Comparison of ENCODE assay signal across 8 mouse cellular contexts in genomic region chr2:21187576-21187975, GRCm38 (mm10). TPM values are rescaled to one million over a fixed set of nuclear protein-coding genes. Genes with fewer than 3 reads are reported as not detected.
DNase-seq lines count a peak whose midpoint lies in the region; ATAC-seq and TF ChIP-seq lines count a peak whose summit lies in the region.

No protein-coding gene starts in this region.

- TF ChIP-seq POLR2A in kidney, adult 2 months (IDR thresholded peaks at IDR 0.05; ENCODE audit: low read depth, low read length) = no peak

- no peak for ATAC-seq in kidney, embryonic 16.5 days (ENCODE audit: low FRiP score, low TSS enrichment)

- no peak overlapping the region for H3K27ac ChIP-seq in kidney, adult 2 months (ENCODE audit: insufficient read depth, low read depth, low read length)
- H3K27ac ChIP-seq in kidney, embryonic 16.5 days (ENCODE audit: low read length) = no peak overlapping the region

- H3K4me3 ChIP-seq in kidney, adult 2 months (ENCODE audit: insufficient read depth, low read depth, low read length) = no peak overlapping the region
- H3K4me3 ChIP-seq in kidney, embryonic 16.5 days (ENCODE audit: low read length) = no peak overlapping the region

- no peaks in the 10 kb centered on the region for H3K27me3 ChIP-seq in kidney, adult 2 months (replicated peaks; ENCODE audit: control insufficient read depth, insufficient read depth, low read length)
- no peaks in the 10 kb centered on the region for H3K27me3 ChIP-seq in kidney, embryonic 16.5 days (ENCODE audit: insufficient read depth, low read length)

- no peaks in the 10 kb centered on the region for H3K9me3 ChIP-seq in kidney, embryonic 16.5 days (ENCODE audit: low read length)

- H3K9ac ChIP-seq in kidney, embryonic 16.5 days (replicated peaks; ENCODE audit: low read length) = no peak overlapping the region

- 36% methylated on average over 7 of the region's 7 CpGs for WGBS in kidney, adult 2 months
- 46% methylated on average over 7 of the region's 7 CpGs for WGBS in kidney, embryonic 16.5 days

- DNase-seq in kidney, adult 2 months = peak; percentile 61
- peak; percentile 31 for DNase-seq in MEL-GATA-1-ER (ENCODE audit: extremely low read depth, low read depth)
- peak; percentile 80 to 81 for DNase-seq in cerebellum, postnatal 10 days
- DNase-seq in heart, postnatal 36 days = peak; percentile 74 to 78
- DNase-seq in left cerebral cortex, postnatal 36 days (ENCODE audit: low spot score in 2 of 2) = peak; percentile 44 to 64
- peak; percentile 48 for DNase-seq in retina, embryonic 14.5 days (ENCODE audit: low spot score)
- DNase-seq in yolk sac, embryonic 10.5 days (ENCODE audit: low spot score) = peak; percentile 9

- no peaks in the 10 kb centered on the region for H3K36me3 ChIP-seq in kidney, adult 2 months (ENCODE audit: control insufficient read depth, insufficient read depth, low read length)
- no peaks in the 10 kb centered on the region for H3K36me3 ChIP-seq in kidney, embryonic 16.5 days (ENCODE audit: insufficient read depth, low read length)

- intact Hi-C loops in heart, postnatal 36 days (cut with DNase I) = loop anchor here (1.0 to 2.0 kb wide), 2 partner anchors 219 to 289 kb away; partner anchors contain the start of gene Arhgap21
- intact Hi-C loops in left cerebral cortex, postnatal 36 days (cut with DNase I) = loop anchor here (1.0 to 5.0 kb wide), 2 partner anchors 133 to 220 kb away; partner anchors contain the start of gene Arhgap21

- H3K4me1 ChIP-seq in kidney, adult 2 months (ENCODE audit: control insufficient read depth, insufficient read depth, low read length) = no peaks in the 10 kb centered on the region
- H3K4me1 ChIP-seq in kidney, embryonic 16.5 days (ENCODE audit: insufficient read depth, low read length) = no peaks in the 10 kb centered on the region

- no peak overlapping the region for H3K4me2 ChIP-seq in kidney, embryonic 16.5 days (replicated peaks; ENCODE audit: low read depth, low read length)

- peak; percentile 85 for TF ChIP-seq CTCF in kidney, adult 2 months (conservative IDR thresholded peaks at IDR 0.05; ENCODE audit: insufficient read depth, insufficient read length, low read depth, low read length)

RNA-seq across cellular contexts. Expression of gene Enkur, which starts 17.6 kb away (rescaled TPM):
- polyA plus RNA-seq in kidney, adult 2 months (2012; rRNA removed) = 0.19 TPM in 1 of 2 replicates, not detected in the other
- polyA plus RNA-seq in kidney, embryonic 16.5 days (2015; fragmentation: Nextera tagmentation; extraction: Ambion mirVana) = 0.29 TPM in 1 of 2 replicates, not detected in the other
- total RNA-seq in heart, postnatal 36 days (2021) = 1 to 10 TPM; 1.9 to 2.2 TPM
- total RNA-seq in left cerebral cortex, postnatal 36 days (2021) = 1 to 10 TPM; 3.4 TPM

RNA-seq across cellular contexts. Expression of gene Thnsl1, which starts 17.9 kb away (rescaled TPM):
- polyA plus RNA-seq in kidney, adult 2 months (2012; rRNA removed) = 4.7 and 5.1 TPM in 2 replicates
- 7.6 and 7.9 TPM in 2 replicates for polyA plus RNA-seq in kidney, embryonic 16.5 days (2015; fragmentation: Nextera tagmentation; extraction: Ambion mirVana)
- 1 to 10 TPM; 6.3 to 7.2 TPM for total RNA-seq in heart, postnatal 36 days (2021)
- total RNA-seq in left cerebral cortex, postnatal 36 days (2021) = 10 to 100 TPM; 17.4 to 22.3 TPM

Comparison
In these comparisons a context has a peak if more than half of its experiments do, and no peak if none do; other contexts are left out.
1. DNase-seq: peak in every context shown above with its lines; median percentile 80 in cerebellum, postnatal 10 days; 76 in heart, postnatal 36 days; 61 in kidney, adult 2 months; 54 in left cerebral cortex, postnatal 36 days; 48 in retina, embryonic 14.5 days; 31 in MEL-GATA-1-ER; 9 in yolk sac, embryonic 10.5 days.